Mouse (Mus musculus): ENCODE data around the gene Apba2.

DNA sequence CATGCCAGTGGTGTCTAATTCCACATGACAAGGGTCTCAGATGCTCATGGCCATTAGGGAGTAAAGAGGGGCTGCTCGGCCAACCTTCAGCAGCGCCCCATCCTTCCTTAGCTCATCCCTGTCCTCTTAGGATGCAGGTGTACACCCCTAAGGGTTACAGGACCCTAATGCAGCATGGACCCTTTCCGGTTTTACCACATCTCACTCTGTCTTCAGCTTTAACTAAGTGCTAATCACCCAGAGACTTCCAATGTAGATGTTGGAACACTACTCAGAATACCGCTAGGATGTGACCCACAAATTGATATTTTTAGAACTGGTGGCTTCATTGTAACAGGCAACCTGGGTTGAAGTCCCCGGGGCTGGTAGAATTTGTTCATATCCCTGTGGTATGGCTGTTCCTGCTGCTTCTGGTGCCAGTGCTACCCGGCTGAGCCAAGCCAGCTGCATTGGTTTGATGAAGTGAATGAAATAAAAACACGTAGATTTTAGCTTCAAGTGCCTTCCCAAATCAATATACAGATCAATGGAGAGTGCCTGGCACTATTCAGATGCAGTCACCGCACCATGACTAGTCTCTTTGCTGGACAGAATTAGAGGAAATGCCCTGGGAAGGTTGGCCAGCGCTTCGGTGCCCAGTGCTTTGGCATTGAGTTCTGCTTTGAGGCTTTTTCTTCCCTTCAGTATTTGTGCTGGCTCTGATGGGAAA, 178.4 kb downstream of the Apba2 start:
- no peak for TF ChIP-seq POLR2A (IDR thresholded peaks at IDR 0.05; ENCODE audit: low read depth, low read length)
- no peak for TF ChIP-seq CTCF (IDR thresholded peaks at IDR 0.05; ENCODE audit: borderline replicate concordance, insufficient read depth, low read length)

All from embryonic fibroblast, embryonic 13.5 days (primary cell).